Mouse (Mus musculus) cerebral cortex, adult 2 months (tissue): Measurements from ENCODE around the gene Cdh4.

Experiments used
- whole genome bisulfite sequencing: fragments of 180-500 bp; shearing (Covaris S2); methylation state at CpG from one replicate; pipeline ENCODE4 v1.1.7; 2018; 5-methylcytosine and 5-hydroxymethylcytosine counted together

Cdh4 gene

DNA sequence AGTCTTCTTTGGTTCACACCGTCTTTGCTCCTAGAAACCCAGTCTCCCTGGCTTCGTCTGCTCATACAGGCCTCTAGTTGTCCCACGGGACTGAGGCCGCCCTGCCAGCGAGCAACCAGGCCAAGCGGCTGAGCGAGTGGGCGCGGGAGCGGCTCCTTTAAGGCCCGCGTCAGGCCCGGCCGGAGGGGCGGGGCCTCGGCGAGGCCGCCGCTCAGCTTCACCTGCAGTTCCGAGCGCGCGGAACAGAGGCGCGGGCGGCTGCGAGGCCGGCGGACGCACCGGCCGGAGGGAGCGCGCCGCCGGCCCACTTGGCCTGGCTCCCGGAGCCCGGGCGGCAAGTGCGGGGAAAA lies at the start of gene Cdh4:
Gene Cdh4 (plus strand): TSS at position 241 of the 350 bp plus-strand sequence.
- under 1% methylated on average over 40 of the region's 40 CpGs for WGBS

DNA sequence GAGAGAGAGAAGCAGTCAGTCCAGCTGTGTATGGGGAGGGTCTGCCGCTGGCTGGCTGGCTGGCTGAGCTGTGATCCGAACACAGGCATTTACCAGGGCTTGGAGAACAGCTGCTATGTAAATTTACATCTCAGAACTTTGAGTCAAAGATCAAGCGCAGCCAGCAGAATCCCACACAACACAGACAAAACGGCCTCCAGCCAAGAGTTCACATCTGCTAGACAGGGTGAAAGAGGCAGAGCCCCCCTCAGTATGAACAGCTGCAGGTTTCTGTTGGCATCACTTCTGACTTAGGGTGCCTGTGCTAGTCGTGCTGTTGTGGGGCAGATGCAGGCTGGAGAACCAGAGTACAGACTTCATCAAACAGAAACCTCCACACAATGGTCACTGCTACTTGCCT lies 46.8 kb upstream of the Cdh4 start:
- 68% methylated on average over 5 of the region's 5 CpGs for WGBS

DNA sequence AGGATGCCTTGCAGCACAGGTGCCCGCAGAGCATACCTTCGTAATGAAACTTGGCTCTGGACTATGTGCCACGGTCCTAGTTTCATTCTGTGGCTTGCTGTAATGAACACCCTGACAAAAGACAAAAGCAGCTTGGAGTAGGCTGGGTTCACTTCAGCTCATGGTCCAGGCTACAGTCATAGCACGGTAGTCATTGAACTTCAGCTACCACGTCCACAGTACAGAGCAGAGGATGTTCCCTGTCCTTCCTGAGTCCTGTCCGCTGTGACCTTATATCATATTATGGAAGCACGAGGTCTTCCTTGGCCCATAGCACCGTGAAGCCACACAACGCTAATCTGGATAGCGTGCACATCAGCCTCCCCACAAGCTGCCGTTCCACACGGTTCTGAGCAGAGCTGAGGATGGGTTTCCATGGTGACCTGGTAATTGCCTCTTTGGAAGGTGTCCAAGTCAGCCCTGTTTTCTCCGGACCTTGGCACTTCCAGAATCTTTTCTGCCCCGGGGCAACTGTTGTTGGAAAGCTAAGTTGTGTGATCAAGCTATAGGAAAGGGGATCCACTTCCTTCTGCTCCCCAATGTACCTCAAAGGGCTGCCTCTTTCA lies 42.5 kb upstream of the Cdh4 start:
- WGBS = 36% methylated on average over 14 of the region's 14 CpGs

DNA sequence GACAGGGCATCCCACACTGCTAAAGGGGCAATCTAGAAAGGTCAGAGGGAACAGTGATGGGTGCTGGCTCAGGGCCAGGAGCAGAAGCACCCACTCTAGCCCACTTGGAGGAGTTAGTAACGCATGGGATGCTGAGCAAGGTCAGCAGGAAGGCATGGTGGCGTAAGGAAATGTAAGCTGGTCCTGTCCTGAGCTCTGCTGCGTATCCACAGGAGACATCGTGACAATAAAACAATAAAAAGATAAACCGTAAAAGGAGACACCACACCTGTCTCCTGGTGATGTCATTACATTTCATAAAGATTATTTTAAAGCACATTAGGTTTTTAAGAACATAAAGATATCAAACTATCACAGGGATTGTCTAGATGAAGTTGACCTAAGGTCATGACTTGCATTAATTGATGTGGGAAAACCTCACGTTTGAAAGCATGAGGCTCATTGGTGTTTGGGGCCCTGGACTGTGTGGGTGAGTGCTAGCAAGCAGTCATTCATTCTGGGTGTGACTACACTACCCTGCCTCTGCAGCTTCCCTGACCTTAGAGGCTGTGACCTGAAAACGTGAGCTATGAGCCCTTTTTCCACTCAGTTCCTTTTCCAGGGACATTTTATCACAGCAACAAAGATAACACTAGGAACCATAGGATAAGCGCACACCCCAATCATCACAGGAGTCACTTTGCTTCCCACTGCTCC lies 31.2 kb upstream of the Cdh4 start:
- 88% methylated on average over 8 of the region's 8 CpGs for WGBS

DNA sequence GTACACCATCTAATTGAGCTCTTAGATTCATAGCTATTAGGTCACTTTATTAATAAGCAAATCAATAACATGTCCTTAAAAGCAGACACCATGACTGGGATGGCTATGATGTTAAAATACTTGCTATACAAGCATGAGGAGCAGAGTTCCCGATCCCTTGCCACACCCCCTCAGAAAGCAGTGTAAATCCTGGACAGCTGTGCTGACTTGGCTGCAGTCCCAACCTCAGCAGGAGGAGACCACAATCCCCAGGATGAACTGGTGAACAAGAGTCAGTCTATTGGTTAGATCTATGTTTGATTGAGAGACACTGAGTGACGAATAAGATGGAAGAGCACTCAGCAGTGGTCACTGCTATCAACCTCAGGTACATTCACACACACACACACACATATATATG lies 29.3 kb upstream of the Cdh4 start:
- WGBS = 70% methylated on average over 2 of the region's 2 CpGs

DNA sequence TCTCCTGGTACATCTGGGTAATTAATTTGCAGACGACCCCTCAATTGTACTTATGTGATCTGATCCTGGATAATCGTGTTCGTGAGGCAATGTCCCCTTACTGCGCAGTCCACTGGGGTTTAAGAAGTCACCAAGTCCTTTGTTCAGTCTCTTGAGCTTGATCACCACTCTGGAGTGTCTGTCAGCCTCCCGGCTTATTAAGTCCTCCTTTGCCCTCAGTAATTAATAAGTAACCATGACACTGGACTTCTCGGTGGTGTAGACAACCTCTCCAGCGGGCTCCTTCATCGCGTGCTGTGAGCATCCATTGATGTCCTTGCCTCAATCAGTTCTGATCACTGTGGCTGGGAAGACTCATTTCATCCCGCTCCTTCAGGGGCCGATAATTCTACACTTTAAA lies 28.0 kb upstream of the Cdh4 start:
- 76% methylated on average over 11 of the region's 11 CpGs for WGBS

DNA sequence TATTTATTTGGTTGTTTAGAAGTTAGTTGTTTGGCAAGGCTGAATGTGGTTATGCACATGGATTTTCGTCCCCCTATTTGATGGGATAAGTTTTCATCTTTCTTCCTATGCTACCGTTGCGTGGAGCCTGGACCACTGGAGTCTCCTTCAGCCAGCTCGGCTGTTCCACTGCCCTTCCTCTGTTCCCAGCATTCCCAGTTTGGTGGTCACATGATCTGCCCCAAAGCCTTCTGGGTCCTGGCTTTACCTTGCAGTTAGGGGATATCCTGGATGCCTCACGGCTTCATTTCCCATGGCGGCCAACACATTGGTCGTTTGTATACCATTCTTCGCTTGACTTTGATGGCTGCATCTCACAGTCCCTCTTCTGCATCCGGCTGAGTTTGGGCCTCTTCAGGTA lies 27.5 kb upstream of the Cdh4 start:
- 95% methylated on average over 9 of the region's 9 CpGs for WGBS

DNA sequence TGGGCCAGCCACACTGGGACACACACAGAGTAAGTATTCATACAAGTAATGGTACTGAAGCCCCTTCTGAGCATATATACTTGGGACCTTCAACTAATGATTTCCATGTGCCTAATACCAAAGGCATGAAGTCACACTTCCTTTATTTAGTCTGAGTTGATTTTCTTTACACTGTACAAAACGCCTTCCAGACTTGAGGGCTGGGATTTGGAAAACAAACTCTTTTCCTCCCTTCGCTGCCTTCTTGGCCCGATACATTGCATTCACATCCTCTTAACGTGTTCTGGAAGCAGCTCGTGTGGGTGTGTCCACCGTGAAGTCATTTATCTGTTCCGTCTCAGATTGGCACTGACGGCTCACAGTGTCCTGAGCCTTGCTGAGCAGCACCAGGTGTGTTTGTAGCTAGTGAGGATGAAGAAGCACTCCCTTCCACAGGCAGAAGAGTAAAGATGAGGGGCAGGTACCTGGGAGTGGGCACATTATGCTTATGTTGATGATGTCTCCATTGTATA lies 26.3 kb upstream of the Cdh4 start:
- 44% methylated on average over 8 of the region's 8 CpGs for WGBS

DNA sequence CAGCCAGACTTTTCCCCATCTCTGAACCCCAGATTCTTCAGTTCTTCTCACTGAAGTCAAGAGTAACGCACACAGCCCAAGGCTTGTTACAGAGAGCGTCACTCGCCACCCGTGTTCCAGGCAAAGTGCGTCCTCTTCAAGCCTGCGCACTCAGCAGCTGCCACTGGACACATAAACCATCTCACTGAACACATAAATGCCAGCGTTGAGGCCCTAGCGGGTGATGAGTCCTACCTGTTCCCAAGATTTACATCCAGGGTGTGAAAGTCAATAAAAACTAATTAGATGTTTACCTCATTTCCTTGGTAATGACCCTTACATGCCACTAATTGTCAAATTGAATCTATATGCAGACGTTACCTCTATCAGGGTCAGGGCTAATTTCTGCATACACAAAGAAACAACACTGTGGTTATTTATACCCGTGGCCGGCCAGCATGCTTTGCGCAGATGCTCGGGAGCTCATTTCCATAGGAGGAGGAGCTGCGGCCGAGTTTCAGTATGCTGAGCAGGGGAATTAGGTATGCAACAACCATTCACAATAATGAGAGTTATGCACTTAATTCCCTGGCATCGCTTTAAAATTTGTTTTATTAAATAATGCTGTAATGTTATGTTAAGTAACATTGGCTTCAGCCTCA lies 25.5 kb upstream of the Cdh4 start:
- WGBS = 68% methylated on average over 16 of the region's 16 CpGs

DNA sequence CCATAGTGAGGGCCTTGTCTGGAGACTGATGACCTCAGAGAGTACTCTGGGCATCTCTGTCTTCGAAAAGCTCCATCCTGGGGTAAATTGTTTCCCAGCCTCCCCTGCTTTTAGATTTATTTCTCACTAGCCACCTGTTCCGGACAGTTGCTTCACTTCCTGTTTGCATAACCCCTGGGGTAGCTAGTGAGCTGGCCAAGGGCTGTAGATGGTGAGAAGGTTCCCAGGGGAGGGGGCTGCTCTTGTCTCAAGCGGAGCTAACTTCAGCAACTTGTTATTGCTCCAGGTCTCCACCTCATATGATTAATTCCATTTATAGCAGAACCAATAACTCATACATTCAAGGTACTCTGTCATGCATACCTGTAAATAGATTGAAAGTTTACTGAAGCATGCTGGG lies 16.6 kb upstream of the Cdh4 start:
- 80% methylated on average over 3 of the region's 3 CpGs for WGBS

DNA sequence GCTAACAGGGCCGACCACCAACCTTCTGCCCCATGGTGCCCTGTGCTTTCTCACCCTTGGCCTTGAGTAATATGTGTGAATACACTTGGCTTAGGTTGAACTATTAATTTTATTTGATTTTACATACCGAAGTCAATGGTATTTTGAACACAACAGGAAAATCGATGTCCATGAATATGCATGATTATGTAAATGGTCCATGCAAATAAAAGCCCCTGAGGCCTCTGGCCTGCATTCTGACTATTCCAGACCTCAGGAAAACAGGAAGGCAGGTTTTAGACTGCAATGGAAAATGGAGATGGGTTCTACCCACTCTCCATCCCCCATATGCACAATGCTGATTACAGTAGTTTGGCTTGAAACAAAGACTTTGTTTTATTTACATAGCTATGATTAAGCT lies 13.3 kb upstream of the Cdh4 start:
- WGBS = 73% methylated on average over 3 of the region's 3 CpGs

DNA sequence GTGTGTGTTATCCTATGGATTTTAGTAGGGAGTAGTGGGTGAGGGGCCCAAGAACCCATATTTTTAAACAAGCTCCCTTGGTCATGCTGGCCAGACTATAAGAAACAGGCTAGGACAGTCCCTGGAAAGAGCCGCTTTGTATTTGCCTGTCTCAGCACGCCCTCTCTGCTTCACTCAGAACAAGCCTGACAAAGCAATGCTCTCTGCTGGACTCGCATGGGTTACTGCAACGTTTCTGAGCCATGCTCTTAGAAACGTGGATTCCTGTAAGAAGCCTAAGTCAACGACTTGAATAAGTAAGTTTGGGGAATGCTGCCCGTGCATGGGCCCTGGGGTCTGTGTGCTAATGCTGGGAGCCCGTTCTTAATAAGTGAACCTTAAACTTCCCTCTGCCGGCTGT lies 2.1 kb upstream of the Cdh4 start:
- 23% methylated on average over 9 of the region's 9 CpGs for WGBS

DNA sequence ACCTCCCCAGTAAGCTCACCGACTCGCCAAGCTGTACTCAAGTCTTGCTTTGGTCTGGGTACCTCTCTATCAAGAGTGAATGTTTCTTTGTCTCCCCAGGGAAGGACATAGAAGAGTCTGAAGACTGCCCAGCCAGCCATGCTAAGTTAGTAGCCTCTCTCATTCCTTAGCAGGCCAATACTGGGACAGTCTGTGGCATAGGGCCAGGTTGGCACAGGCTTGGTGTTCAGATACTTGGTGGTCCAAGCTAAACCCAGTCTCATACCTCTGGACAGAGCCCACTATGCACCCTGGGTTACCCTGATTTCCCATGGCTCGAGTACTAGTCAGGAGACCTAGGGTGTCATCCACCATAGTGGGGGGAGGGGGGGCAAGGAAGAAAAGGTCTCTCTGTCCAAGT lies 1.1 kb upstream of the Cdh4 start:
- 73% methylated on average over 3 of the region's 3 CpGs for WGBS

DNA sequence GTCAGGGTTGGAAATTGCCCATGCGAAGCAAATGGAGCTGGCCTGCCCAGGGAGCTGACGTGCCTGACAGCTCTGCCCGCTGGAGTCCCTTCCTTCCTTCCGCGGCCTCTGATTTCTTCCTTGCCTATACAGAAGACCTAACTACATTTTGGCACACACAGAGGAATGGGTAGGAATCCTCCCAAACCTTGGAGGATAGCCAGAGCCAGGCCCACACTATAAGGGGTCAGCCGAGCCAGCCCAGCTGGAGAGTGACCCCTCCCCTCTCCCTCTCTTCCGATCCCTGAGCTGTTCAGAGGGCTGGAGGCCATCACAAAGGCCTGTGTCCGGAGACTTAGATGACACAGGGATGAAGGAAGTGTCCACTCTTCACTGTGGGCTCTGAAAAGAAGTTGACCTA lies 514 bp upstream of the Cdh4 start:
- WGBS = 42% methylated on average over 8 of the region's 8 CpGs

DNA sequence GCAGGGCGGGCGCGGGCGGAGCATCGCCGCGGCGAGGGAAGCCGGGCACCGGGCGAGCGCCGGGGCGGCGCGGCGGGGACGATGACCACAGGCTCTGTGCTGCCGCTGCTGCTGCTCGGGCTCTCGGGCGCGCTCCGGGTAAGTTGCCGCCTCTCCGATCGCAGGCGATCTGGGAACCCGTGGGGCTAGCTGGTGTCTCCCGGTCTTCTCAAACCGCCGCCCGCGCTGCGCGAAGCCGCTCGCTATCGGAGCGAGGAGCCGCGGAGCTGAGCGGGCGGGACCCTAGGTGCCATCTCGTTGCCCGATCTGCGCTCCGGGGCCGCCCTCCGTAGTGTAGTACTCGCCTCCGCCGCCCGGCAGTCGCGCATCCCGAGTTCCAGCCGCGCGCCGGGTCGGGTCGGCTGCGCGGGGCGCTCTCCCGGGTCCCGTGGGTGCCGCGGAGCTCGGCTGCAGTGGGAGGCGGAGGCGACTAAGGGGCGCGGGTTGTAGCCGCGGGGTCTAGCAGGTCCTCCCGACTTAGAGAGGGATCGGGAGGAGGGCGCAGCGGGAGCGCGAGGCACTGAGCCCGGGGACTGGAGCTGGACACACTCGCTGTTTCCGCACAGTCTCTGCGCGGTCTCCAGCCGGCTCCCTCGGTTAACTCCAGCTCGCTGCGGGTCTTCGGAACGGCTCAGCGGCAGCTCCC lies 452 bp downstream of the Cdh4 start:
- WGBS = under 1% methylated on average over 95 of the region's 95 CpGs

DNA sequence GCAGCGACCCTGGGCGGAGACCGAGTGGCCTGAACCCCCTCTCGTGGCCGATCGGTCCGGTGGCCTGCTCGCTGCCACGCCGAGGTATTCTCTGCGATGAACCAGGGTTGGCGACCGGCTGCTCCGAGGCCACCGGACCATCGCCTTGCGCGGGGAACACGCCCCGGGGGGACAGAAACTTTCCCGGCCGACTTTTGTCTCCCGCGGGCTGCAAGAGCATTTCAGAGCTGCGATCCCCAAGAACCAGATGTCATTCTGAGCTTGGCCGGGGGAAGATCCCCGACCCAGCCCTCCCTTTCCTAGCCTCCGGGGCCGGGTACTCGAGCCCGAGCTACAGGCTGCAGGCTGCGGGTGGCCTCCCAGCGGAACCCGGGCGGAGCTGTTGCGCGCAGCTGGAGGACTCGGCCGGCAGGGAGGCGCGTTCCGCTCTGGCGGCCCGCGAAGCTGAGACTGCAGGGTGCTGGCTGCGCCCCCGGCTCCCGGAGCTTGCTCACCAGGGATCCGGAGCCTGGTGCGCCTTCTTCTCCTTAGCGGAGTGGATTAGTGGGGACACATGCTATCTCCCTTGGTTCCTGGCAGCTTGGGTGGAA lies 1.1 kb downstream of the Cdh4 start:
- WGBS = under 1% methylated on average over 51 of the region's 51 CpGs

DNA sequence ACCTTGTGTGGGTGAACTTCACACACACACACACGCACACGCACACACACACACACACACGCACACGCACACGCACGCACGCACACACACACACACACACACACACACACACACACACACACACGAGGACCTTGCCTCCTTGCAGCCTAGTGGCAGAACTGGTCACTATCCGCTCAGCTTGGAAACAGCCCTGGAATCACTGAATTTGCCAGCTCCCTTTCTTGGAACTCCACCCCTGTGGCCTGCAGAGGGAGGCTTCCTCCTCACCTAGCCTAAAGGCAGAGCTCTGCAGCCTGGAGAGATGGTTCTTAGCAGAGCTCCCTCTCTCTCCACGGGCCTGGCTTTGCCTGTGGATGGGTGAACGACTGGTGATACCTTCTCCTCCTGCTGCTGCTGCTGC lies 1.7 kb downstream of the Cdh4 start:
- 22% methylated on average over 11 of the region's 11 CpGs for WGBS

DNA sequence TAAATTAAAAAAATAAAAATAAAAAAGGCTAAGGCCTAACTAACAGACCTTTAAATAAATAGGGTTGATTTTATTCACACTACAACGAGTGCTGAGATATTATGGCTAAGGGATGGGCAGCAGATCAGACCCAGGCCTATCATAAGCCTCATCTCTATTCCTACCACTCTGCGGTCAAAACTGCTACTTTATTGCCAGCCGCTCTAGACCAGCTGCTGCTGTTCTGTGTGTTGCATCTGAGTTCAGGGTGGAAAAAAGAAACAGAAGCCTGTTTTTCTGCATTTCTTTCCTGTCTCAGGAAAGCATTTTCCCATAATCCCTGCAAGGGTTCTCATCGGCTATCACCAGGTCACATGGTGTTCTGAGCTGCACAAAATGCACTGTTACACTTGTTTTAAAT lies 6.0 kb downstream of the Cdh4 start:
- WGBS = 92% methylated on average over 4 of the region's 4 CpGs

DNA sequence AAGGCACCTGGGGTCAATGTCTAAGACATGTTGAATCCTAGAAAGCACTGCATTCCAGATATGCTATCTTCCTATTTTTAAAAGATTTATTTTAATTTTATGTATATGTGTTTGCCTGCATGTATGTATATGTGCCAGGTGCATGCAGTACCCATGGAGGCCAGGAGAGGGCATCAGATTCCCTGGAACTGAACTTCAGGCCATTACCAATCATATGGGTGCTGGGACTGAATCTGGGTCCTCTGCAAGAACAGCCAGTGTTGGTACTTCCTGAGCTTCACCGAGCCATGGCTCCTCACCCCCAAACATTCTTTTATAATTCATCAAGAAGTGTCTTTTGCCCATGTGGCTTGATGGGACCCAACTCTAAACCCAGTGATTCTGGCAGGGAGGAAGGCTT lies 6.8 kb downstream of the Cdh4 start:
- WGBS = 100% methylated on average over 1 of the region's 1 CpGs

DNA sequence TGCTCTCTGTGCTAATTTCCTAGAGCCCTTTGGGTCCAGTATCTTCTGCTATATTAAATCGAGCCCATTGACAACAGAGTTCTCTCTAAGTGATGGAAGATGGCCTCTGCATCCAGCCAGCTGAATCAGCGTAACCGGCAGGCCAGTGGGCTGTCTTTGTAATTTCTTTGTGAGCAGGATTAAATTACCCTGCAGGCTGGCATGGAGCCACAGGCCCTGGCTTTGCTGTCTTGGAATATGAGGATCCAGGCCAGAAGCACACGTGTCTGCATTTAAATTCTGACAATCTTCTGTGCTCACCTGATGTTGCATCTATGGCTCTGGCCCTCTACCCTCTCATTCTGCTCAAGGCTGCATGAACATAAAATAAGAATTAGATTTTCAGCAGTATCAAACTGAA lies 17.0 kb downstream of the Cdh4 start:
- WGBS = 70% methylated on average over 4 of the region's 4 CpGs

DNA sequence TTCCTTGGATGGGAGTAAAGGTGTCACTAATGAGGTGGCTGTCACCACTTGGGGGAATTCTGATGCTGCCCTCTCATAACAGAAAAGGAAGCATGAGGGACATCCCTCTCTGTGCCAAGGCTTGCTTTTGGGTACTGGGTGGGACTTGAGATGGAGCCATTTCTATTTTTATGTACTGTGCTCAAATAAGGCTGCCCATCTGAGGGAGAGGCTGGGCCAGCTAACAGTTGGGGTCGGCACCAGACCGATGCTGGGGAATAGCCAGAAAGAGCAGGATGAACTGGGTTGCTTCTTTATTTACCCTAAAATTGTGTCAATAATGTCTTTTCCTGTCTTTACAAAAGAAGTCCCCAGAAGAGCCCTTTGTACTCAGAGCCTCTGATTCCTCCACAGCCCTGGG lies 17.4 kb downstream of the Cdh4 start:
- WGBS = 69% methylated on average over 2 of the region's 2 CpGs

DNA sequence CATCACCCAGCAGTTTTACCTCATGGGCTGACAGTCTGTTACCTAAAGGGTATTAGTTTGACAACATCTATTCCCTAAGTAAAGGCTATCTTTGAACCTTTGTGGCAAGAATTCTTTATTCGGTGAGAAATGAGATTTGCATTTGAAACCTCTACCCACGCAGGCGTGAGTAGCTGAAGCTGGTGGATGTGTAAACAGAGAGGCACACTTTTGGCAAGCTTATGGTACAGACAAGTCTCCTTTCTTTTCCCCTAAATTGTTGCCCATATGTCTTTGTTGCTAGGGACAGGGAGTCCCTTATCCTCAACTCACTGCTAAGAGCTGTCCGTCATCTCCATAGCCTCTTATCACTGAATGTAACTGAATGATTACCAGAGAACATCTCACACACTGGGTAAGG lies 21.3 kb downstream of the Cdh4 start:
- WGBS = 38% methylated on average over 4 of the region's 4 CpGs
